Mouse (Mus musculus) liver, postnatal 0 days (tissue): ENCODE data around the gene Nucks1.

Source experiments
- CTCF ChIP-seq: sonication (generic); IDR thresholded peaks from 2 replicates; pipeline ENCODE4 v1.5.1; 2016; ENCODE audit warnings: antibody characterized with exemption, low read depth
- EP300 ChIP-seq: IDR thresholded peaks from 2 replicates; pipeline ENCODE4 v1.6.1; 2016; ENCODE audit warnings: antibody characterized with exemption, low read depth, mild to moderate bottlenecking

GRCm38 (mm10) chr1:131867946-131868290 lies 42.4 kb upstream of the Nucks1 start:
- TF ChIP-seq CTCF (no peak), EP300 (no peak)
